Mouse (Mus musculus): ENCODE measurements around the gene Dusp16.
"Not testable (repeated sequence)": the region's sequence is repeated elsewhere in the genome, so short reads cannot be mapped to it uniquely, and the experiment has no call there.

Gene Dusp16

GRCm38 (mm10) chr6:134696554-134696953 is 95.9 kb downstream of the Dusp16 start:
- DNase-seq: no peak

GRCm38 (mm10) chr6:134696146-134696545 is 96.3 kb downstream of the Dusp16 start:
- peak; percentile 58 for DNase-seq

GRCm38 (mm10) chr6:134695625-134696024 is 96.8 kb downstream of the Dusp16 start:
- DNase-seq: peak; percentile 42

- no peak for DNase-seq
These were observed 97.4 kb downstream of the Dusp16 start for GRCm38 (mm10) chr6:134694988-134695387.

- DNase-seq: no peak
These were observed 97.9 kb downstream of the Dusp16 start for GRCm38 (mm10) chr6:134694498-134694897.

- DNase-seq: no peak
These were observed 106.9 kb downstream of the Dusp16 start for GRCm38 (mm10) chr6:134685515-134685914.

GRCm38 (mm10) chr6:134685040-134685439 is 107.4 kb downstream of the Dusp16 start:
- DNase-seq: no peak

- no peak for DNase-seq
These were observed 108.0 kb downstream of the Dusp16 start for GRCm38 (mm10) chr6:134684354-134684915.

GRCm38 (mm10) chr6:134679330-134679729 is 113.1 kb downstream of the Dusp16 start:
- DNase-seq: not testable (repeated sequence)

GRCm38 (mm10) chr6:134678037-134678436 is 114.4 kb downstream of the Dusp16 start:
- no peak for DNase-seq

- DNase-seq: no peak
These were observed 114.9 kb downstream of the Dusp16 start for GRCm38 (mm10) chr6:134677504-134677903.

- DNase-seq: peak; percentile 58
These were observed 118.7 kb downstream of the Dusp16 start for GRCm38 (mm10) chr6:134673712-134674111.

GRCm38 (mm10) chr6:134670881-134671411 is 121.5 kb downstream of the Dusp16 start:
- DNase-seq: peak; percentile 39

GRCm38 (mm10) chr6:134669179-134669865 is 123.1 kb downstream of the Dusp16 start:
- DNase-seq: peak; percentile 5

GRCm38 (mm10) chr6:134668519-134668918 is 123.9 kb downstream of the Dusp16 start:
- DNase-seq: no peak

GRCm38 (mm10) chr6:134665817-134666216 is 126.6 kb downstream of the Dusp16 start:
- DNase-seq: peak; percentile 28

All from lung, postnatal 36 days (tissue).